Mouse (Mus musculus) CH12.LX (cell line): Measurements from ENCODE around the gene Kif18b. TPM values are rescaled to one million over a fixed set of nuclear protein-coding genes. Genes with fewer than 3 reads are reported as not detected.

ENCODE experiments used
- DNase-seq: peaks from one replicate; pipeline ENCODE4 v3.0.0-alpha.2; 2013; ENCODE audit errors: extremely low read depth
- H3K27ac ChIP-seq: 2 replicates; pipeline ENCODE4 v1.5.1; 2012; ENCODE audit warnings: low read depth, mild to moderate bottlenecking, control low read depth, moderate library complexity; ENCODE audit not compliant: insufficient read depth
- H3K27me3 ChIP-seq: replicated peaks from 2 replicates; pipeline ENCODE3; 2012; ENCODE audit warnings: inconsistent platforms
- H3K36me3 ChIP-seq, 2 experiments: replicated peaks in 1 of 2; 2 replicates each; pipeline versions ENCODE3 to v1.6.1; 2012; ENCODE audit warnings: inconsistent platforms in 1 of 2, low read length in 1 of 2, mild to moderate bottlenecking in 1 of 2, mixed read lengths in 1 of 2, moderate library complexity in 1 of 2; ENCODE audit not compliant: control insufficient read depth in 1 of 2, insufficient read depth in 1 of 2
- H3K4me1 ChIP-seq, 2 experiments: 2 replicates each; pipeline ENCODE4 v1.6.1; 2012; ENCODE audit warnings: inconsistent platforms in 1 of 2, moderate library complexity in 1 of 2; ENCODE audit not compliant: insufficient read depth in 2 of 2, control insufficient read depth in 1 of 2
- H3K4me2 ChIP-seq: 2 replicates; pipeline ENCODE4 v1.6.1; 2012; ENCODE audit warnings: low read depth, mild to moderate bottlenecking, control low read depth; ENCODE audit not compliant: poor library complexity, insufficient read depth, severe bottlenecking
- H3K4me3 ChIP-seq, 3 experiments: fragments of 150-350 bp in 1 of 3; sonication (generic) in 1 of 3; replicated peaks in 1 of 3; 2 replicates each; pipeline versions ENCODE3 to v1.5.1; 2011 to 2012; ENCODE audit warnings: low read depth in 2 of 3, low read length in 2 of 3, mild to moderate bottlenecking in 2 of 3, moderate library complexity in 2 of 3, control low read depth in 1 of 3, improper control_type of control experiment in 1 of 3, inconsistent platforms in 1 of 3, mixed read lengths in 1 of 3; ENCODE audit not compliant: poor library complexity in 1 of 3
- H3K79me2 ChIP-seq: replicated peaks from 2 replicates; pipeline ENCODE4 v1.6.1; 2012; ENCODE audit warnings: mild to moderate bottlenecking, moderate library complexity; ENCODE audit not compliant: control insufficient read depth, poor library complexity, insufficient read depth, severe bottlenecking; ENCODE audit errors: extremely low read depth
- H3K9ac ChIP-seq: 2 replicates; pipeline ENCODE4 v1.6.1; 2012; ENCODE audit warnings: low read depth, mild to moderate bottlenecking, control low read depth, moderate library complexity; ENCODE audit not compliant: insufficient read depth
- H3K9me3 ChIP-seq: replicated peaks from 2 replicates; pipeline ENCODE3; 2012; ENCODE audit warnings: low read length, inconsistent platforms, mixed read lengths
- BHLHE40 ChIP-seq: IDR thresholded peaks from 2 replicates; pipeline ENCODE4 v1.6.1; 2011; ENCODE audit warnings: mild to moderate bottlenecking, low read depth, low read length, improper control_type of control experiment
- CHD2 ChIP-seq: IDR thresholded peaks from 2 replicates; pipeline ENCODE4 v1.6.1; 2011; ENCODE audit warnings: low read length, improper control_type of control experiment
- CTCF ChIP-seq, 2 experiments: IDR thresholded peaks in 1 of 2; conservative IDR thresholded peaks in 1 of 2; 2 replicates each; pipeline ENCODE4 v1.5.1; 2011 to 2012; ENCODE audit warnings: low read depth in 2 of 2, low read length in 2 of 2, improper control_type of control experiment in 1 of 2, inconsistent platforms in 1 of 2, mild to moderate bottlenecking in 1 of 2, moderate library complexity in 1 of 2
- E2F4 ChIP-seq: IDR thresholded peaks from 2 replicates; pipeline ENCODE4 v1.6.1; 2011; ENCODE audit warnings: low read depth, low read length, improper control_type of control experiment; ENCODE audit not compliant: insufficient replicate concordance
- ELF1 ChIP-seq: IDR thresholded peaks from 2 replicates; pipeline ENCODE4 v1.6.1; 2014; ENCODE audit warnings: low read depth, mild to moderate bottlenecking, inconsistent platforms, low read length, improper control_type of control experiment
- EP300 ChIP-seq: IDR thresholded peaks from 2 replicates; pipeline ENCODE4 v1.6.1; 2011; ENCODE audit warnings: low read length, improper control_type of control experiment
- HCFC1 ChIP-seq: IDR thresholded peaks from 2 replicates; pipeline ENCODE4 v1.6.1; 2012; ENCODE audit warnings: low read depth, mild to moderate bottlenecking, inconsistent platforms, low read length, improper control_type of control experiment
- JUND ChIP-seq: conservative IDR thresholded peaks from 2 replicates; pipeline ENCODE4 v1.6.1; 2011; ENCODE audit warnings: low read depth, low read length, improper control_type of control experiment
- MAX ChIP-seq: IDR thresholded peaks from 2 replicates; pipeline ENCODE4 v1.6.1; 2011; ENCODE audit warnings: low read length, improper control_type of control experiment
- MAZ ChIP-seq: IDR thresholded peaks from 2 replicates; pipeline ENCODE4 v1.6.1; 2012; ENCODE audit warnings: low read depth, mild to moderate bottlenecking, inconsistent platforms, low read length, improper control_type of control experiment, moderate library complexity
- MEF2A ChIP-seq: IDR thresholded peaks from 2 replicates; pipeline ENCODE4 v1.6.1; 2014; ENCODE audit warnings: low read depth, mild to moderate bottlenecking, inconsistent platforms, low read length, improper control_type of control experiment, borderline replicate concordance
- MXI1 ChIP-seq: IDR thresholded peaks from 2 replicates; pipeline ENCODE4 v1.6.1; 2011; ENCODE audit warnings: mild to moderate bottlenecking, low read depth, low read length, improper control_type of control experiment
- MYC ChIP-seq: IDR thresholded peaks from 2 replicates; pipeline ENCODE4 v1.6.1; 2011; ENCODE audit warnings: low read depth, mild to moderate bottlenecking, improper control_type of control experiment, low read length
- NRF1 ChIP-seq: IDR thresholded peaks from 2 replicates; pipeline ENCODE4 v1.6.1; 2014; ENCODE audit warnings: low read depth, mild to moderate bottlenecking, inconsistent platforms, low read length, improper control_type of control experiment, moderate library complexity
- POLR2A ChIP-seq: IDR thresholded peaks from 2 replicates; pipeline ENCODE4 v1.6.1; 2011; ENCODE audit warnings: low read depth, mild to moderate bottlenecking, improper control_type of control experiment, low read length
- RAD21 ChIP-seq: IDR thresholded peaks from 2 replicates; pipeline ENCODE4 v1.6.1; 2011; ENCODE audit warnings: low read depth, mild to moderate bottlenecking, low read length, improper control_type of control experiment, moderate library complexity
- RCOR1 ChIP-seq: conservative IDR thresholded peaks from 2 replicates; pipeline ENCODE4 v1.6.1; 2012; ENCODE audit warnings: low read depth, mild to moderate bottlenecking, inconsistent platforms, low read length, improper control_type of control experiment
- SIN3A ChIP-seq: IDR thresholded peaks from 2 replicates; pipeline ENCODE4 v1.6.1; 2012; ENCODE audit warnings: low read length, improper control_type of control experiment, inconsistent platforms
- UBTF ChIP-seq: IDR thresholded peaks from 2 replicates; pipeline ENCODE4 v1.6.1; 2012; ENCODE audit warnings: low read depth, mild to moderate bottlenecking, inconsistent platforms, low read length, improper control_type of control experiment, moderate library complexity
- USF1 ChIP-seq: IDR thresholded peaks from 2 replicates; pipeline ENCODE4 v1.6.1; 2014; ENCODE audit warnings: low read depth, mild to moderate bottlenecking, inconsistent platforms, low read length, improper control_type of control experiment
- USF2 ChIP-seq: conservative IDR thresholded peaks from 2 replicates; pipeline ENCODE4 v1.6.1; 2011; ENCODE audit warnings: low read depth, low read length, improper control_type of control experiment
- ZKSCAN1 ChIP-seq: IDR thresholded peaks from 2 replicates; pipeline ENCODE4 v1.6.1; 2012; ENCODE audit warnings: low read depth, inconsistent platforms, low read length, improper control_type of control experiment, borderline replicate concordance
- dilution Hi-C: fragments of 300-500 bp; cut with MboI; formaldehyde crosslinking; loops from 2 replicates; pipeline ENCODE4 v1.14.3; 2020; ENCODE audit warnings: low sequenced_read_pairs; ENCODE audit not compliant: extremely low pct_unique_long_range_greater_than_20kb, extremely low pct_ligation_motif_present
- in situ Hi-C: fragments of 300-500 bp; cut with MboI; formaldehyde crosslinking; loops from 3 replicates; pipeline ENCODE4 v1.14.3; 2019; ENCODE audit warnings: low sequenced_read_pairs, low pct_ligation_motif_present, low pct_unique_long_range_greater_than_20kb, mixed read lengths
- polyA plus RNA-seq: library from polyadenylated mRNA; unstranded; fragments of >175 nt; gene quantifications from 2 replicates; pipeline ENCODE4 v1.2.1, GENCODE M21; 2012; ENCODE audit warnings: low read depth; ENCODE audit not compliant: insufficient read length
- total RNA-seq, 2 experiments: library from RNA; depleted of rRNA; stranded (reverse); fragments of 300-350 nt in 1 of 2; fragments of >200 nt in 1 of 2; gene quantifications; 2 replicates each; pipeline ENCODE4 v1.2.3; 2012 to 2014

The Kif18b gene
- total and polyA plus RNA-seq, 3 experiments: 32.6 to 54.4 (median 54.0) TPM

GRCm38 (mm10) chr11:102900763-102901162, 24.2 kb downstream of the Kif18b start, which contains the start of gene Gfap (continued):
- TF ChIP-seq E2F4: no peak
- TF ChIP-seq EP300: no peak
- no peak for TF ChIP-seq HCFC1
- TF ChIP-seq SIN3A: no peak
- TF ChIP-seq MXI1: no peak; the same call in 1 of the 2 replicates

DNA sequence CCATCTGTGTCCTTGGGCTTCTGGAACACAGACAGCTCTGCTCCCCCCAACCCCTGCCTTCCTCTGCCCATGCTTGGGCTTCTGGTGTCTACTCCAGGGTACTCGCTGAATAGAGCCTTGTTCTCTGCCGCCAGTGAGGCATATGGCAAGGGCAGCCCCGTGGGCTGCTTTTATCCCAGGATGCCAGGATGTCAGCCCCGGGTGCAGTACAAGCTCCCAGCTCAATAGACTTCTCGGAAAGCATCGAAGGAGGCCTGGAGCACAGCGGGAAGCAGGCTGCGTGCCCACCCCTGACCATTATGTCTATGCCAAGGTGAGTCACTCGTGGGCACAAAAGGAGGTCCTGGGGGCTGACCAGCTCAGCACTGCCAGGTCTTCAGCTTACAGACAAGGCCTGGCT, 26.5 kb downstream of the Kif18b start:
- H3K9ac ChIP-seq: no peak overlapping the region
- no peaks in the 10 kb centered on the region for H3K79me2 ChIP-seq
- H3K4me3 ChIP-seq: no peak overlapping the region
- no peak overlapping the region for H3K4me2 ChIP-seq
- in situ Hi-C loops (loop anchor here (5.0 kb wide), 2 partner anchors 34 to 94 kb away; no protein-coding TSS in a partner anchor), dilution Hi-C loops (no loop called here)
- H3K27me3 ChIP-seq: peaks cover 53% of the 10 kb centered on the region
- peaks cover 3 to 11% of the 10 kb centered on the region in 2 experiments; a peak in 3 of 4 replicates for H3K4me1 ChIP-seq
- no peak for DNase-seq
- no peaks in the 10 kb centered on the region for H3K9me3 ChIP-seq
- H3K36me3 ChIP-seq: peaks cover 0 to 4% of the 10 kb centered on the region in 2 experiments
- no peak overlapping the region for H3K27ac ChIP-seq
- TF ChIP-seq CHD2 (no peak), JUND (no peak), BHLHE40 (no peak), RAD21 (no peak), E2F4 (no peak), NRF1 (no peak), ELF1 (no peak), MAX (no peak), UBTF (no peak), ZKSCAN1 (no peak), MAZ (no peak), MEF2A (no peak), MYC (no peak), RCOR1 (no peak), CTCF (conservative IDR thresholded peaks at IDR 0.05 in 1 of 2, IDR thresholded peaks at IDR 0.05 in 1 of 2; ENCODE audit: low read depth in 2 of 2, low read length in 2 of 2) (no peak), POLR2A (no peak), USF1 (no peak), USF2 (no peak)
- TF ChIP-seq, all 38 proteins: peak for 0
